Mouse (Mus musculus) hindbrain, embryonic 10.5 days (tissue): ENCODE measurements around the gene Cnot10. TPM values are rescaled to one million over a fixed set of nuclear protein-coding genes. Genes with fewer than 3 reads are reported as not detected.

ENCODE experiments used
- DNase-seq: peaks from one replicate; pipeline ENCODE4 v3.0.0-alpha.2; 2017; ENCODE audit warnings: low spot score
- H3K27ac ChIP-seq: fragments of 300-500 bp; sonication (generic); 2 replicates; pipeline ENCODE4 v1.5.1; 2016; ENCODE audit warnings: mild to moderate bottlenecking, moderate library complexity
- H3K27me3 ChIP-seq: fragments of 300-500 bp; sonication (generic); 2 replicates; pipeline ENCODE4 v1.6.1; 2016; ENCODE audit warnings: mild to moderate bottlenecking; ENCODE audit not compliant: poor library complexity, insufficient read depth, severe bottlenecking
- H3K36me3 ChIP-seq: fragments of 300-500 bp; sonication (generic); 2 replicates; pipeline ENCODE4 v1.6.1; 2016; ENCODE audit warnings: mild to moderate bottlenecking, moderate library complexity
- H3K4me1 ChIP-seq: fragments of 300-500 bp; sonication (generic); replicated peaks from 2 replicates; pipeline ENCODE4 v1.6.1; 2016; ENCODE audit warnings: mild to moderate bottlenecking
- H3K4me3 ChIP-seq: fragments of 300-500 bp; sonication (generic); 2 replicates; pipeline ENCODE4 v1.5.1; 2016; ENCODE audit warnings: mild to moderate bottlenecking, moderate library complexity
- H3K9me3 ChIP-seq: fragments of 300-500 bp; sonication (generic); 2 replicates; pipeline ENCODE4 v1.6.1; 2016; ENCODE audit warnings: mild to moderate bottlenecking, moderate library complexity
- WGBS: fragments of 180-500 bp; shearing (Covaris S2); methylation state at CpG from one replicate; pipeline ENCODE4 v1.1.7; 2016; 5-methylcytosine and 5-hydroxymethylcytosine counted together
- polyA plus RNA-seq: library from polyadenylated mRNA; unstranded; fragments of >200 nt; fragmentation: Nextera tagmentation; extraction: Ambion mirVana; gene quantifications from 2 replicates; pipeline ENCODE4 v1.2.1, GENCODE M21; 2016

Gene Cnot10
- polyA plus RNA-seq, 1 experiment from 2014 or later = 67.4 TPM

GRCm38 (mm10) chr9:114610266-114610665 is 29.7 kb downstream of the Cnot10 start:
- no peaks in the 10 kb centered on the region for H3K27me3 ChIP-seq
- peaks cover 98% of the 10 kb centered on the region for H3K36me3 ChIP-seq
- DNase-seq = no peak
- no peak overlapping the region for H3K27ac ChIP-seq
- no peak overlapping the region for H3K4me3 ChIP-seq
- WGBS = 99% methylated on average over 3 of the region's 3 CpGs
- no peaks in the 10 kb centered on the region for H3K4me1 ChIP-seq
- no peaks in the 10 kb centered on the region for H3K9me3 ChIP-seq

- Histone ChIP-seq H3K9me3 (no peaks in the 10 kb centered on the region), H3K27ac (no peak overlapping the region), H3K4me3 (no peak overlapping the region), H3K36me3 (peaks cover 81% of the 10 kb centered on the region), H3K27me3 (no peaks in the 10 kb centered on the region), H3K4me1 (no peaks in the 10 kb centered on the region)
- WGBS = 66% methylated on average over 12 of the region's 12 CpGs
- DNase-seq = peak; percentile 7
Observed at GRCm38 (mm10) chr9:114603876-114604540, 36.0 kb downstream of the Cnot10 start.

DNA sequence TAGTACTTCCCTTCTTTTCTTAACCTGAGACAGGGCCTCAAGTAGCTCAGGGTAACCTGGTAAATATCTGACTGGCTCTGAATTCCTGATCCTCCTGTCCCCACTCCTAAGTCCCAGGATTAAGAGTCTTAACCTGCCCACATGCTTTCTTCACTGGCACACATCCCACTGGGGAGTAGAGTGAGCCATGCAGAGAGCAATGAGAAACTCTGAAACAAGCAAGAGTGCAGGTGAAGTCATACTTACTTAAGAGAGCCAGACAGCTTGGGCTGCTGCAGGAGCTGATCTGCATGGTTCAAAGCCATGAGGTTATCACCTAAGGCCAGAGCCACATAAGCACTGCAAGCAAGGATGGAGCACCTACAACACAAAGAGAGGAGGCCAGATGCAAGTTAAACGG is 38.9 kb downstream of the Cnot10 start:
- DNase-seq = no peak
- no peak overlapping the region for H3K4me3 ChIP-seq
- H3K27me3 ChIP-seq = no peaks in the 10 kb centered on the region
- no peaks in the 10 kb centered on the region for H3K4me1 ChIP-seq
- peaks cover 81% of the 10 kb centered on the region for H3K36me3 ChIP-seq
- H3K27ac ChIP-seq = no peak overlapping the region
- H3K9me3 ChIP-seq = no peaks in the 10 kb centered on the region
- WGBS = 77% methylated on average over 1 of the region's 1 CpGs

GRCm38 (mm10) chr9:114585017-114585345 is 55.0 kb downstream of the Cnot10 start:
- Histone ChIP-seq H3K9me3 (no peaks in the 10 kb centered on the region), H3K4me3 (peak overlapping the region; percentile 52), H3K4me1 (peaks cover 16% of the 10 kb centered on the region), H3K27ac (peak overlapping the region; percentile 84), H3K27me3 (no peaks in the 10 kb centered on the region), H3K36me3 (peaks cover 45% of the 10 kb centered on the region)
- WGBS = 30% methylated on average over 5 of the region's 5 CpGs
- DNase-seq = no peak

DNA sequence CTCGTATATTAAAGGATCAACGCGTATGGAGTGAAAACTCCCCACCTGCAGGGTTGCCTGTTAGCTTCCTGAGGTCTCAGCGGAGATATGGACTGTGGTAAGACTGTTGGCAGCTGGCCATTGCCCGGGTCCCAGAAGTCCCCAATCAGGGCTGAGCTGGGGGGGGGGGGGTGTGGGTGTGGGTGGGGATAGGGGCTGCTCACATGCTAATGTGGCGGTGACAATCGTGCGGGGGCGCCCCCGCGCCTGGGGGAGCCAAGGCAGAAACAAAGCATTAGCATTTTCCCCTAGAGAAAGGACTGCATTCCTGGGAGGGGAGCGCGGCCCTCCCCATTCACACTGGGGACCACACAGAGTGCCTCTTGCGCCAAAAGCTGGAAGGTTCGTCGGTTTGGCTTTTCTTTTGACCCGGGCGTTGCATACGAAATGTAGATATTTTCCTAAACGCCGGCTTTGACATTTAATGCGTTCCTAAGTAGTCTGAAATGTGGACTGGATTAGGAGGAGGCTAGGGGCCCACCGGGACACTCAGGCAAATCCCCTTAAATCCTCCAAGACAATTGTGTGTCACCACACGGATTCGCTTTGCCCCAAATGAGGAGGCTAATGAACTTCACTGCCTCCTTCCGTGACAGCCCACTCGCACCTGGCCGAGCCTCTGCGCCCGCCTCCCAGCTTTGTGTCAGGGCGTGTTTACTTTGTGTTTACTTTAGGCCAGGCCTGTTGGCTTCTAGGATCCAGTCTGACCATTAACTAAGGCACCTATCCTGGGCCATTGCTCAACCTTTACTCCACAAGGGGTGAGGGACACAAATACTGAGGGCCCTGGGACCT is 55.6 kb downstream of the Cnot10 start:
- H3K4me1 ChIP-seq = peaks cover 16% of the 10 kb centered on the region
- H3K27me3 ChIP-seq = no peaks in the 10 kb centered on the region
- H3K36me3 ChIP-seq = peaks cover 40% of the 10 kb centered on the region
- H3K4me3 ChIP-seq = peak overlapping the region; percentile 52
- H3K9me3 ChIP-seq = no peaks in the 10 kb centered on the region
- WGBS = 2% methylated on average over 31 of the region's 31 CpGs
- DNase-seq = peak; percentile 79
- H3K27ac ChIP-seq = peak overlapping the region; percentile 84

DNA sequence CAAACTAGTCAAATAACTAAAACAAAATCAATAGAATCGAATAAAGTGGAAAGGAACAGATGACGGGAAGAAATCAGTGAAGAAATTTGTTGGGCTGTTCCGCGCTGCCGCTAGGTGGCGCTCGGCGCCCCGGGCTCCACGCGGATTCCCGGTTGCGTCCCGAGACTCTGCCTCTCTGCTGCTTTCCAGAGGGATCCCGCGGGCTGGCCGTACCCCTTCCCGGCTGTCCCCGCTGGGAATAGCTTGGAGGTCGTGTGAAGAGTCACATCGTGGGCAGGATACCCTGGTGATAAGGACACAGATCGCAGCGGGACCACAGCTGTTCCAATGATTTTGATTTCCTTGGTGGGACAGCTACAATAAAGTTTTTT is 56.2 kb downstream of the Cnot10 start:
- 2% methylated on average over 23 of the region's 23 CpGs for WGBS
- peak overlapping the region; percentile 52 for H3K4me3 ChIP-seq
- no peaks in the 10 kb centered on the region for H3K9me3 ChIP-seq

DNA sequence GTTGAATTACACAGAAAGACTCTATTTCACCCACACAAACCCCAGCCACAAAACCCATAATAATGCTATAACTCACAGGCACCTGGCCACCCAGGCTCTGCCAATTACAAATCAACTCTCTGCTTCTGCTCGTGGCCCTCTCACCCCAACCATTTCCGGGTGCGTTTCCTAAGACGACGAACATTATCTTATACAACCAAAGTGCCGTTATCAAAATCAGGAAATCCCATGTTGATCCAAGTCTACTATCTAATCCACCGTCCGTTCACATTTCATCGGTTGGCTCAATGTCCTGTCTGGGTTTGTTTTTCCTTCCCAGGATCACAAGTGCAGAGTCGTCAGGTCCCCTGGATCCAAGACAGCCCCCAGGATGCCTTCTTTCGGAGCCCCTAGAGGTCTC is 61.3 kb downstream of the Cnot10 start:
- DNase-seq = no peak
- WGBS = 76% methylated on average over 11 of the region's 11 CpGs
- Histone ChIP-seq H3K36me3 (no peaks in the 10 kb centered on the region), H3K9me3 (no peaks in the 10 kb centered on the region), H3K4me1 (peaks cover 3% of the 10 kb centered on the region; the same call in 1 of the 2 replicates), H3K4me3 (no peak overlapping the region), H3K27me3 (no peaks in the 10 kb centered on the region), H3K27ac (0 out of 2 replicates have a peak overlapping the region, but pooled peaks have one; percentile 24)

More for the DNA sequence above, 56.2 kb downstream of the Cnot10 start:
- Histone ChIP-seq H3K4me1 (peaks cover 16% of the 10 kb centered on the region), H3K27me3 (no peaks in the 10 kb centered on the region), H3K27ac (peak overlapping the region; percentile 84), H3K36me3 (peaks cover 34% of the 10 kb centered on the region)
- peak; percentile 82 for DNase-seq

- H3K27me3 ChIP-seq = no peaks in the 10 kb centered on the region
- WGBS = 94% methylated on average over 1 of the region's 1 CpGs
- no peaks in the 10 kb centered on the region for H3K36me3 ChIP-seq
- no peak overlapping the region for H3K27ac ChIP-seq
- H3K9me3 ChIP-seq = no peaks in the 10 kb centered on the region
- no peak for DNase-seq
- H3K4me1 ChIP-seq = no peaks in the 10 kb centered on the region
- H3K4me3 ChIP-seq = no peak overlapping the region
Observed at GRCm38 (mm10) chr9:114576001-114576400, 64.0 kb downstream of the Cnot10 start.

GRCm38 (mm10) chr9:114573528-114573927 is 66.5 kb downstream of the Cnot10 start:
- DNase-seq = no peak
- H3K27me3 ChIP-seq = no peaks in the 10 kb centered on the region
- 70% methylated on average over 5 of the region's 5 CpGs for WGBS

GRCm38 (mm10) chr9:114568682-114569474 is 71.1 kb downstream of the Cnot10 start:
- Histone ChIP-seq H3K27ac (no peak overlapping the region), H3K9me3 (0 out of 2 replicates have a peak, but pooled peaks cover 3% of the 10 kb centered on the region), H3K27me3 (no peaks in the 10 kb centered on the region), H3K4me3 (no peak overlapping the region), H3K36me3 (no peaks in the 10 kb centered on the region), H3K4me1 (peaks cover 13% of the 10 kb centered on the region)
- 87% methylated on average over 5 of the region's 5 CpGs for WGBS
- DNase-seq = no peak

More at GRCm38 (mm10) chr9:114573528-114573927, 66.5 kb downstream of the Cnot10 start:
- Histone ChIP-seq H3K4me1 (no peaks in the 10 kb centered on the region), H3K36me3 (no peaks in the 10 kb centered on the region), H3K27ac (no peak overlapping the region), H3K4me3 (no peak overlapping the region), H3K9me3 (no peaks in the 10 kb centered on the region)

DNA sequence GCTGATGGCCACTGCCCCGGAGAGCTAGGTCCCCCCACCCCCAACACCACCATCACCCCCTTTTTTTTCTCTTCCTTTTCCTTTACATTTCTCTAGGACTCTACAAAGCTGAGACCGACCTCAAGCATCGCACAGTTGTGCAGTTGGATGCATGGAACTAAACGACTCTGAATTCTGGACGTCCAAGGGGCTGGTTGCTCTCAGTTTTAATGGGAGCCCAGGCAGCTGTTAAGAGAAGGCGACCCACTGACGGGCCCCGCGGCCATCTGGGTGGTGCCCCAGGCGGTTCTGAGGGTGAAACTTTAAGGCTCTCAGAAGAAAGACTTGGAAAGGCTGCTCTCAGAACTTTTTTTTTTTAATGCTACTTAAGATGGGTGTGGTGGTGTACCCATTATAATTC is 75.3 kb downstream of the Cnot10 start:
- Histone ChIP-seq H3K4me1 (peaks cover 32% of the 10 kb centered on the region), H3K4me3 (peak overlapping the region; percentile 95), H3K9me3 (0 out of 2 replicates have a peak, but pooled peaks cover 3% of the 10 kb centered on the region), H3K27me3 (no peaks in the 10 kb centered on the region), H3K36me3 (no peaks in the 10 kb centered on the region), H3K27ac (peak overlapping the region; percentile 100)
- DNase-seq = peak; percentile 66
- WGBS = under 1% methylated on average over 10 of the region's 10 CpGs

DNA sequence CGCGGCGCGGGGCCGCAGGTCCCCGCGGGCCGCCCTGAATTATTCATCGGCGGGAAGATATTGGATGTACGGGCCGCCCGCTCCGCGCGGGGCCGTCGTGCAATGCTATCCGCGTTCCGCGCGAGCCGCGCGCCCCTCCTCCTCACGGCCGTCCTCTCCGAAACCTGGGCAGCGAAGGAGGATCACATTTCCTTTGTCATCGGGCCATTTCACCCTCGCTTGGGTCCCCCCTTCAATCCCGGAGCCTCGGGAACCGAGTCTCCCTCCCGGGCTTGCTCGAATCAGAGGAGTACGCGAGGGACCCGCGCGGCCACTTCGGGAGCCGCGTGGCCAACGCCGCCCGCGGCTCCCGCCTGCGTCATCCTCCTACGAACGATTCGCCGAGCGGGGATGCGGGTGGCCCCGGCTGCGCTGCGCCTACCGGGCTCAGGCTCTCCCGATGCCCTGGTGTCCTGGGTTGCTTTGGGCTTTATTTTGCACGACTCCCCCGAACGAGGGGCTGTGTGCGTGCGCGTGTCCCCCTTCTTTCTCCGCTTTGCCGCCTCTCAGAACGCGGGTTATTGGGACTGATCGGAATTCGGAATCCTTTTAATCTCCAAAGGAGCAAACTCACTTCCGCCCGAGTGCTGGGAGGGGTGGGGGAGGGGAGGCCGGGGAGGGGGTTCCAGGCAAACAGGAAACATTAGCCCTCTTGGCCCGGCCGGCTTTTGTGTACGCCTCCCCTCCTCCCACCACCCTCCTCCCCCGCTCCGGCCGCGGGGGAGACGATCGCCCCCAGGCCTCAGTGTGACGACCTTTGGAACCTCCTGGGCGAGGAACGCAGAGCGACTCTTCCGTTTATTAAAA is 76.0 kb downstream of the Cnot10 start, which contains the start of gene Trim71:
Gene Trim71, minus strand, starts transcription at position 609 of the 846 bp plus-strand sequence.
- Histone ChIP-seq H3K4me1 (peaks cover 39% of the 10 kb centered on the region), H3K9me3 (0 out of 2 replicates have a peak, but pooled peaks cover 3% of the 10 kb centered on the region), H3K36me3 (no peaks in the 10 kb centered on the region), H3K4me3 (peak within 1 kb of the TSS; percentile 95), H3K27me3 (no peaks in the 10 kb centered on the region), H3K27ac (peak within 1 kb of the TSS; percentile 100)
- WGBS = under 1% methylated on average over 91 of the region's 91 CpGs
- peak; percentile 93 for DNase-seq
